Mouse (Mus musculus) small intestine, adult 2 months (tissue): Measurements from ENCODE around the gene Nckap5.

Experiments used
- CTCF ChIP-seq: fragments of 200-500 bp; IDR thresholded peaks from 2 replicates; pipeline ENCODE4 v1.5.1; 2012; ENCODE audit warnings: low read depth, mild to moderate bottlenecking, control low read depth, inconsistent platforms, low read length, moderate library complexity, mixed read lengths; ENCODE audit not compliant: insufficient replicate concordance, insufficient read length; ENCODE audit errors: extremely low read depth
- POLR2A ChIP-seq: fragments of 200-500 bp; IDR thresholded peaks from 2 replicates; pipeline ENCODE4 v1.6.1; 2012; ENCODE audit warnings: low read depth, mild to moderate bottlenecking, control low read depth, inconsistent platforms, low read length, moderate library complexity

DNA sequence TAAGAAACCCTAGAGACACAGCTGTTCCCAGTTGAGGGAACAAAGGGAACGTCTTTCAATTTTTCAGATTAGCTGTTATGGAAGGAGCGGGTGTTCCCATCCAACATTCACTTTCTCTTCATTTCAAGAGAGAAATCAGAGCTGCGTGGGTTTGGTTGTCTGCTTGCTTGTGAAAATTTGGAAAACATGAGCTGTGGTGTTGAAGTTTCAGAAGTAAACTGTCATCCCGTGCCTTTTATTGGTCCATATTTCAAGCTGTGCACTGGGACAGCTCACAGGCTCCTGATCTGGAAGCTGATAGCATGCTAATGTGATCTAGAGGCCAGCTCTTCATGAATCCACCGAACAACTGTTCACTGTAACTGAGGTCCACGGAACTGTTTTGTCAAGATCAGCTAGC is 881.5 kb downstream of the Nckap5 start:
- TF ChIP-seq POLR2A (no peak), CTCF (no peak)
